Mouse (Mus musculus) T-cell, adult 66 days (primary cell): ENCODE results near the gene Miox. TPM values are rescaled to one million over a fixed set of nuclear protein-coding genes. Genes with fewer than 3 reads are reported as not detected.

Experiments used
- total RNA-seq, 2 experiments: library from RNA; stranded (reverse); gene quantifications; 3 replicates in 1 of 2; 4 replicates in 1 of 2; pipeline ENCODE4 v1.2.4; 2023

Miox gene
- not detected for total RNA-seq

GRCm38 (mm10) chr15:89334271-89334670, at the start of gene Miox:
Miox (plus strand) TSS chr15:89334398.

GRCm38 (mm10) chr15:89315190-89315731, 18.9 kb upstream of the Miox start, which contains the start of gene Sbf1:
Sbf1 (minus strand) TSS chr15:89315311.

GRCm38 (mm10) chr15:89322670-89323522, 11.3 kb upstream of the Miox start, which contains the start of gene Adm2:
Adm2 (plus strand) TSS chr15:89322720.

GRCm38 (mm10) chr15:89355241-89356187, 21.3 kb downstream of the Miox start, which contains the start of the genes Lmf2 and Ncaph2:
Lmf2 (minus strand) TSS chr15:89355659.
Ncaph2 (plus strand) TSS chr15:89355719.

GRCm38 (mm10) chr15:89373762-89374248, 39.6 kb downstream of the Miox start, which contains the start of gene Sco2:
Sco2 (minus strand) TSS chr15:89373846.

GRCm38 (mm10) chr15:89376957-89377356, 42.8 kb downstream of the Miox start, which contains the start of gene Tymp:
Tymp (minus strand) TSS chr15:89377039.

GRCm38 (mm10) chr15:89378831-89379401, 44.7 kb downstream of the Miox start, which contains the start of gene Odf3b:
Odf3b (minus strand) TSS chr15:89379282.

GRCm38 (mm10) chr15:89384617-89385016, 50.4 kb downstream of the Miox start, which contains the start of gene Klhdc7b:
Klhdc7b (plus strand) TSS chr15:89384917.

Other genes with a start within 250 kb of the Miox start
- 10 to 100 TPM; 25.4 to 26.9 TPM for gene Selenoo, start 245.3 kb upstream of the Miox start, total RNA-seq
- 10 to 100 TPM; 39.6 to 44.1 TPM for gene Tubgcp6, start 211.3 kb upstream of the Miox start, total RNA-seq
- gene Hdac10, start 205.7 kb upstream of the Miox start, total RNA-seq, result 10 to 100 TPM; 23.1 to 23.6 TPM
- gene Mapk12, start 193.7 kb upstream of the Miox start, total RNA-seq, result 1 to 10 TPM; 1.9 to 2.6 TPM
- 10 to 100 TPM; 20.9 to 25.3 TPM for gene Mapk11, start 184.8 kb upstream of the Miox start, total RNA-seq
- gene Plxnb2, start 153.6 kb upstream of the Miox start, total RNA-seq, result 1 to 10 TPM; 1.5 to 2.3 TPM
- 10 to 100 TPM; 21.4 to 24.4 TPM for gene Dennd6b, start 137.9 kb upstream of the Miox start, total RNA-seq
- 10 to 100 TPM; 41.2 to 45.4 TPM for gene Ppp6r2, start 122.8 kb upstream of the Miox start, total RNA-seq
- 100 to 1,000 TPM; 419 to 453 TPM for gene Sbf1, start 19.1 kb upstream of the Miox start, total RNA-seq
- gene Adm2, start 11.7 kb upstream of the Miox start, total RNA-seq, result not detected
- gene Lmf2, start 21.3 kb downstream of the Miox start, total RNA-seq, result 10 to 100 TPM; 39.9 to 50.1 TPM
- 100 to 1,000 TPM; 111 to 131 TPM for gene Ncaph2, start 21.3 kb downstream of the Miox start, total RNA-seq
- gene Sco2, start 39.4 kb downstream of the Miox start, total RNA-seq, result 10 to 100 TPM; 23.7 to 25.2 TPM
- under 1 TPM; 0.65 to 0.76 TPM for gene Tymp, start 42.6 kb downstream of the Miox start, total RNA-seq
- gene Odf3b, start 44.9 kb downstream of the Miox start, total RNA-seq, result not detected
- under 1 TPM; 0.20 to 0.30 TPM for gene Klhdc7b, start 50.5 kb downstream of the Miox start, total RNA-seq
- gene Syce3, start 76.1 kb downstream of the Miox start, total RNA-seq, result not detected
- 1 to 10 TPM; 4.0 to 6.2 TPM for gene Cpt1b, start 91.5 kb downstream of the Miox start, total RNA-seq
- gene C730034F03Rik, start 95.2 kb downstream of the Miox start, total RNA-seq, result 10 to 100 TPM in 1 of 2 experiments, 1 to 10 TPM in 1; 8.1 to 10.1 TPM
- gene Gm44502, start 95.3 kb downstream of the Miox start, total RNA-seq, result under 1 TPM in 1 of 2 experiments, not detected in 1; 0.68 TPM
- gene Chkb, start 95.5 kb downstream of the Miox start, total RNA-seq, result 100 to 1,000 TPM; 150 to 159 TPM
- gene Mapk8ip2, start 119.5 kb downstream of the Miox start, total RNA-seq, result under 1 TPM in 1 of 2 experiments, not detected in 1; 0.12 TPM
- gene Arsa, start 143.0 kb downstream of the Miox start, total RNA-seq, result 10 to 100 TPM; 13.5 to 15.3 TPM
- gene Shank3, start 165.2 kb downstream of the Miox start, total RNA-seq, result 1 to 10 TPM in 1 of 2 experiments, under 1 TPM in 1; 0.86 to 2.1 TPM
- not detected for gene Acr, start 233.9 kb downstream of the Miox start, total RNA-seq